Mouse (Mus musculus) spleen, postnatal 4 days (tissue): Measurements from ENCODE around the gene D030056L22Rik.

ENCODE experiments used
- DNase-seq, 2 experiments: peaks; one replicate each; pipeline ENCODE4 v3.0.0; 2022; ENCODE audit warnings: low spot score in 2 of 2

Gene D030056L22Rik

DNA sequence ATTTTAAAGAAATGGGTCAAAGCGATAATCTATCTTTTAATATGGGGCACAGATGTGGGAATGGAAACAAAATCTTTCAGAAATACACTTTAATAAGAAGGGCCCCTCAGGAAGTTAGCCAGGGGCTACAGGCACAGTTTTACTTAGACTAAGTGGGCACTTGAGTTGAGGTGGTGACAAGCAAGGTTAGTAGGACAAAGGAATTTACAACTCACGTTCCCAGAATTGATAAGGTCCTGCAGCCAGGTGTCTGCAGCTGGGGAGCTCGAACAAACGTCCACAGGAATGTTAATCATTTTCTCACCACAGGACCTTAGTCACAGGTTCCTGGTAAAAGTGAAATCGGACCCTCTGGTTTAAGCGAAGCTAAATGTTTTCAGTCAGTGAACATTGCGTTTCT is 18.1 kb downstream of the D030056L22Rik start:
- no peak for DNase-seq

DNA sequence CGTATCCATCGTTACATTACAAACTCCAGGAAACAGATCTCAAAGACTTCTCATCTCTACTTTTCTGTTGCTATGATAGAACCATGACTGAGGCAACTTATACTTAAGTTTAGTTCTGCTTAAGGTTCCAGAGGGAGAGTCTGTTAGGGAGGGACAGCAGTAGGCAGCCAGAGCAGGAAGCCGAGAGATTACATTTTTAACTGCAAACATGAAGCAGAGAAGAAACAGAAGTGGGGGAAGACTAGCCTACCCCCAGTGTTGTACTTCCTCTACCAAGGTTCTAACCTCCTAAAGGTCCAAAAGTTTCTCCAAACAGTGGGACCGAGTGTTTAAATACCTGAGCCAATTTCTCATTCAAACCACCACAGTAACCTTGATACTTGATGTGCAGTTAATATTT is 22.9 kb downstream of the D030056L22Rik start:
- DNase-seq: no peak

DNA sequence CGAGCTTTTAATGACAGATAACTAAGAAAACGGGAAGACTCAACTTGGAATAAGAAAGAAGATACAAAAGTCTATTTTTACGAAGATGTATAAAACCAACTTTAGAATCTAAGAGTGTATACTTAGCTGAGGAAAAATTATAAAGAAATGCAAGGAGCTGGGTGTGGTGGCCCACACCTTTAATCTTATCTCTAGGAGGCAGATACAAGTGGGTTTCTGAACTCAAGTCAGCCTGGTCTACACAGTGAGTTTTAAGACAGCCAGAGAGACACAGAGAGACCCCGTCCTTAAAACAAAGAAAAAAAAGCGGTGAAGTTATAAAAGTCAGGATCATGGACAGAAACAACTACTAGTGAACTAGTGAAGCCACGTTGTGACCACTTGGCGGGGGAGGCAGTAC is 26.2 kb downstream of the D030056L22Rik start:
- DNase-seq: no peak

DNA sequence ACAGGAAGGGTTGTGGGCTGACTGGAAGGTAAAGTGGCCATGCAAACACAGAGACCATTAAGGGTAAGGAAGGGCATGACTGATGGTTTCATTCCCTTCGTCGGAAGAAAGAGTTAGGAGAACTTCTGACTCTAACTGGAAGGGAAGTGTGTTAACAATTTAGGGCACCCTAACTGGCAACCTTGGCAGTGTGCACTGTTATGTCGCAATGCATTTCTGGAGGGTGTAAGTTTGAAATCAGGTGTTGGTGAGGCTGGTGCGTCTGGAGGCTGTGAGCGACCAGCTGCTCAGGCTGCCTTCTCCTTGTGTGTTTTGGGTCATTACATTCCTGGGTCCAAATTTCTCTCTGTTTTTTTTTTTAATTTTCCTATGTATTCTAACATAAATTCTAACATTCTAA is 31.0 kb downstream of the D030056L22Rik start:
- no peak for DNase-seq

DNA sequence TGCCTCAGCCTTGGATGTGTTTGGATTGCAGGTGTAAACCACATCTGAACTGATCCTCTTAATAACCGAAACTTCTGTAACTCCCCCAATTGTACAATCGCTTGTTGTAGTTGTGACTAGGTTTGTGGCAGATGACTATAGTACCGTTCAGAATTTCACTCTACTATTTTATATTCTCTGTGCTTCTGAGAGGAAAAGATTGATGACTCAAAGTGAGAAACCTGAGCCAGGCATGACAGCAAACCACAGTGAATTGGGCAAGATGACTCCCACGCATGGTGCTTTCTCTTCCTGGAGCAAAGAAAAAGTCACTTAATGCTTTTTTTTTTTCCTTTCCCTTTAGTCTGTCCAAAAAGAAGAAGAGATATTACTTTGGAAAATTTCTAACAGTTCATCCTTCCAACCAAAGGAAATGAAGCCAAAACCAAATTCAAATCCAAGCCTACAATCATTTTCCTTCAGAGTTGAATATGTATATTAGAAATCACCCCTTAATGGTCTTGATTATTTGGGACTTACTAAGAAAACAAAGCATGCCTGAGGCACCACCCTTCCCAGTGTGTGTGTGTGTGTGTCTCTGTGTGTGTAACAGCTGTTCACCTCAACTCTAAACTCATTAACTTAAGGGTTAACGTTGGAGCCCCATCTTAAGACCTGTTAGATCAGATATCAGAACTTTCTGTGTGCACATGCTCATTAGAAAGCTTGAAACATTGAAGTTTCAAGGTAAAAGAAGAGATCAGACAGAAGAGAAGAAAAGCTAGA is 33.8 kb downstream of the D030056L22Rik start:
- no peak for DNase-seq

DNA sequence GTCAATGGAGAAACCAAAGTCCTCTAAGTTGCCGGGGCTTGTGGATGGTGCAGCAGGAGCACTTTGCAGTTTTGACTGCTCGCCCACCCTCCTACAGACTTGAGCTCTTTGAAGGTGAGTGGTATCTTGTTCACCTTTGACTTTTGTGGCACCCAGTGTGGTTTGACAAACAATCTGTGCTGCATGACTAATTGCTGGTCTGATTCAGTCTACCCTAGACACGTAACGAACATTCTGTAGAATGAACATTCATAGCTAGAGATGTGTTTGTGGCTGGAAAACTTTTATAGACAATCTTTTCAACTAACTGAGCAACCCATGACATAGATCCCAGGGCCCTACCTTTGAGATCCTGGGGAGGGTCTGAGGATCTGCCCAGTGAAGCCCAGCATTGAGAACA is 34.4 kb downstream of the D030056L22Rik start:
- DNase-seq: no peak

DNA sequence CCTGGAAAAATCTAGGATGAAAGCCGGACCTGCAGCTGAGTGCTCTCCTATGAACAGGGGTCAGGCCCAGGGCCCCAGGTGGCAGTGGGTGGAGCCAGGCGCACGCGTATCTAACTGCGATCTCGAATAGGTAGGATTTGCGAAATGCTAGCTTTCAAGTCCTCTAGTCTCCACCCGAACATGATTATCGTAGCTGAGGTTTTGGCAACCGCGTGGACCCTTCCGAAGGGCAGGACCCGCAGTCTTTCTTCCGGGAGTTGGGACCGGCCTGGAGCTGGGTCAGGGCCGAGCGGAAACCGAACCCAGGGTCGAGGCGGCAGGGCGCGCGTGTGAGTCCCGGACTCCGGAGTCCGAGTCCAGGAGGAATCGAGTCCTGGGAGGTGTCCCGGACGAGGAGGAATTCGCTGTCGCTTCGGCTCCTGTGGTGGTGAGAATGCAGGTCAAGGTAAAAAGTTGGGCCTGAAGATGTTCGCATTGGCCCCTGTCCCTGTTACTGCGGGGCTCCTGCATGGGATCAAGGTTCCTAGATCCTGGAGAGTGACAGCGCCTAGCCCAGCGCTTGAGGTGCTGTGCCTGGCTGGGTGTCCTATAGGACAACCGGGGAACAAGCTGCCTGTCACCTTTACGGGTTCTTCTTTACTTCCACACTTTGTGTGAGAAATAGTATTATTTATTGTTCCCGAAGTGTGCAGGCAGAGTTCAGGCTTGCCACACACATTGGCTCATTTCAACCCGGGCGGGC is 36.8 kb downstream of the D030056L22Rik start, which contains the start of gene Trpm6:
TSS of gene Trpm6 (plus strand) at position 386 of the 742 bp plus-strand sequence.
- no peak for DNase-seq

DNA sequence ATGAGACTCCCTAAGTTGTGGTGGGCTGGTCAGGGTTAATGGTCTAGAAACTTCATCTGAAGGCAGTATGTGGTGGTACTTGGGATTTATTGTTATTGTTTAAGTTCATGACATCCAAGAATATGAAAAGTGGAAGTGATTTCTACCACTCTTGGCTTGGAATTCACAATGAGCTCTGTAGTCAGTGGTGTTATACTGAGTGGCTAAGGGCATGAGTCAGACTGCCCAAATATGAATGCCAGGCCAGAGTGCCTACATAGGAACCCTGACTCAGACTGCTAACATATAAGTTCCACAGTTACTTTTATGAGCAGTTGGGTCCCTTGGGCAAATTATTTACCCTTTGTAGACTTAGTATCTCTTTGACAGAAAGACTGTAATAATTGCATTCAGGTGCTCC is 44.2 kb downstream of the D030056L22Rik start:
- DNase-seq: no peak

DNA sequence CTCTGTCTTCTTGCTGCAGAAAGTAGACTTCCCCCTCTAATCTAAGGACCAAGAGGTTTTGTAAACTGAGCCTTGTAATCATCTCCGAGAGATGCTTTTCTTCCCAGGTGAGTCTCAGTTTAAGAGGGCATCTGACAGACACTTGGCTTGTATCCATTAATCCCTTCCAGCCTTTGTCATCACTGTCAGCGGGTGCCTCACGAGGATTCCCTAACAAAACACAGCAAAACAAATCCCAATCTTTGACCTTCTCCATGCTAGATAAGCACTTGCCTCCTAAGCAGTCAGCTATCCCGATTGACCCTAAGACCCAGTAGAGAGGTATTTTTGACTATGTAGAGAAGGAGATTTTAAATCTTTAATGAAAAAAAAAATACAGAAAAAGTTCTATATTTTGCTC is 44.7 kb downstream of the D030056L22Rik start:
- no peak for DNase-seq

DNA sequence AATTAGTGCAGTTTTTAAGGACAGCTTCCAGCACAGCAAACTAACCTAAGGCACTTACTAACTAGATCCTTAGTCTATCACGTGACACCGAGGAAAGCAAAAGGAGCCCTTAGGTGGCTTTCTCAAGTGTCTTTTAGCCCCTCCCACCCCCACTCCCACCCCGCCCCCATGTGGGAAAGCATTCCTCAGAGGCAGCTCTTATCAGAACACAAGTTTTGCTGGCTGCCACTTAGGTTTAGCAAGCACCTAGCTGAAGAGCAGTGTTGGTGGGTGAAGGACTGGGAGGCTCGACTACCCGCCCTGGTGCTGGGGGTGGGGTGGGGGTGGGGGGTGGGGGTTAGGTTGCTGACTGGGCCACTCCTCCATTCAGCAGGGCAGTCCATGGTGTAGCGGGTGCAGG is 45.3 kb downstream of the D030056L22Rik start:
- no peak for DNase-seq

DNA sequence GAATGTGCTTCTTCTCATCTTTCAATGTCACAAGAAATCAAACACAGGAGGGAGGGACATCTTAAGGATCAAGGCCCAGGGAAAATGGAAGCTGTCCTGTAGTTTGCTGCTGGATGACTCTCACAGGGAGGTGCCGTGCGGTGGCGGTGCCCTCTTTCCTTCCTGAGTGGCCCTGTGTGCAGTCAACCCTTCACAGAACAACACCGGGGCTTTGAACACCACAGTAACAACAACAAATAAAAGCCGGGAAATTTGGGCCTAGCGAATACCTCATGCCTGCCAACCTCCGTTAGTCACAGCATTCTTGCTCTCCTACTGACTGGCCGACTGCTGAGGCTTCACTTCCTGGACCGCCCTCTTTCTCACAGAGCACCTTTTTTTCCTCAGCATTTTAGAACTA is 45.9 kb downstream of the D030056L22Rik start:
- no peak for DNase-seq

DNA sequence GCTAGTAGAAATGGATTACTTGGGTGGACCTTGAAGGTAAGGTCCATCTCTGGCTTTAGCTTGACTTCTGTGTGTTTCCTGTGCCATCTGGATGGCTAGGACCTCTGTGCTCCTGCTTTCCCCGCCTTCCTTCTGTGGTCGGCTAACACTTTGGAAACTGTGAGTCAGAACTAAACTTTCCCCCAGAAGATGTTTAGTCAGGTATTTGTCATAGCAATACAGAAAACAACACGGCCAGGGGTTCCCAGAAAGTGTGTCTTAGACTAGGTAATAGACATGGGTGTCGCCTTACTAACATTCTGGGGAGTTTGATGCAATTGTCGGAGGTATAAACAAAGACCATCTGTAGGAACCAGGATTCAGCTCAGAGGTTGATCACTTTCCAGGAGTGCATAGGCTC is 53.4 kb downstream of the D030056L22Rik start:
- no peak for DNase-seq
